Mouse (Mus musculus): Measurements from ENCODE around the gene Drg1. TPM values are rescaled to one million over a fixed set of nuclear protein-coding genes. Genes with fewer than 3 reads are reported as not detected.

Drg1 gene
- polyA plus RNA-seq, 1 experiment from 2014 or later = 190 TPM

- Histone ChIP-seq H3K27ac (ENCODE audit: low read depth, low read length) (peak overlapping the region; percentile 100), H3K4me1 (ENCODE audit: control insufficient read depth, insufficient read depth, low read length) (peaks cover 45% of the 10 kb centered on the region), H3K4me3 (ENCODE audit: low read depth, low read length) (peak overlapping the region; percentile 81), H3K27me3 (ENCODE audit: control insufficient read depth, insufficient read depth, low read length) (no peaks in the 10 kb centered on the region), H3K36me3 (ENCODE audit: control insufficient read depth, insufficient read depth, low read length) (peaks cover 23% of the 10 kb centered on the region), H3K9me3 (ENCODE audit: control insufficient read depth, low read length) (no peaks in the 10 kb centered on the region), H3K4me2 (ENCODE audit: low read depth, low read length) (peak overlapping the region; percentile 100), H3K9ac (replicated peaks; ENCODE audit: low read depth, low read length) (peak overlapping the region; percentile 97)
- no peak for ATAC-seq (ENCODE audit: low read depth)
- WGBS = 1% methylated on average over 26 of the region's 26 CpGs
Observed at GRCm38 (mm10) chr11:3291311-3292061, 25.3 kb upstream of the Drg1 start.

- H3K4me3 ChIP-seq (ENCODE audit: low read depth, low read length) = peak overlapping the region; percentile 81
- H3K9me3 ChIP-seq (ENCODE audit: control insufficient read depth, low read length) = no peaks in the 10 kb centered on the region
- peak overlapping the region; percentile 97 for H3K9ac ChIP-seq (replicated peaks; ENCODE audit: low read depth, low read length)
- H3K27me3 ChIP-seq (ENCODE audit: control insufficient read depth, insufficient read depth, low read length) = no peaks in the 10 kb centered on the region
- peak overlapping the region; percentile 100 for H3K27ac ChIP-seq (ENCODE audit: low read depth, low read length)
- under 1% methylated on average over 50 of the region's 50 CpGs for WGBS
- H3K4me1 ChIP-seq (ENCODE audit: control insufficient read depth, insufficient read depth, low read length) = peaks cover 43% of the 10 kb centered on the region
- H3K36me3 ChIP-seq (ENCODE audit: control insufficient read depth, insufficient read depth, low read length) = peaks cover 19% of the 10 kb centered on the region
- H3K4me2 ChIP-seq (ENCODE audit: low read depth, low read length) = peak overlapping the region; percentile 100
- 0 out of 2 replicates have a peak, but pooled peaks have one; percentile 1 for ATAC-seq (ENCODE audit: low read depth)
Observed at GRCm38 (mm10) chr11:3290640-3291310, 24.6 kb upstream of the Drg1 start.

GRCm38 (mm10) chr11:3289803-3290639 lies 23.8 kb upstream of the Drg1 start:
- peak; percentile 50 for ATAC-seq (ENCODE audit: low read depth)
- under 1% methylated on average over 78 of the region's 92 CpGs for WGBS
- H3K4me1 ChIP-seq (ENCODE audit: control insufficient read depth, insufficient read depth, low read length) = peaks cover 36% of the 10 kb centered on the region
- peak overlapping the region; percentile 81 for H3K4me3 ChIP-seq (ENCODE audit: low read depth, low read length)
- H3K9ac ChIP-seq (replicated peaks; ENCODE audit: low read depth, low read length) = peak overlapping the region; percentile 97
- no peaks in the 10 kb centered on the region for H3K27me3 ChIP-seq (ENCODE audit: control insufficient read depth, insufficient read depth, low read length)
- peaks cover 14% of the 10 kb centered on the region for H3K36me3 ChIP-seq (ENCODE audit: control insufficient read depth, insufficient read depth, low read length)
- H3K27ac ChIP-seq (ENCODE audit: low read depth, low read length) = peak overlapping the region; percentile 100
- H3K9me3 ChIP-seq (ENCODE audit: control insufficient read depth, low read length) = no peaks in the 10 kb centered on the region
- peak overlapping the region; percentile 100 for H3K4me2 ChIP-seq (ENCODE audit: low read depth, low read length)

- Histone ChIP-seq H3K36me3 (ENCODE audit: control insufficient read depth, insufficient read depth, low read length) (peaks cover 8% of the 10 kb centered on the region), H3K27me3 (ENCODE audit: control insufficient read depth, insufficient read depth, low read length) (no peaks in the 10 kb centered on the region), H3K4me1 (ENCODE audit: control insufficient read depth, insufficient read depth, low read length) (peaks cover 31% of the 10 kb centered on the region), H3K4me2 (ENCODE audit: low read depth, low read length) (peak overlapping the region; percentile 100), H3K4me3 (ENCODE audit: low read depth, low read length) (peak overlapping the region; percentile 81), H3K9ac (replicated peaks; ENCODE audit: low read depth, low read length) (peak overlapping the region; percentile 97), H3K27ac (ENCODE audit: low read depth, low read length) (peak overlapping the region; percentile 100), H3K9me3 (ENCODE audit: control insufficient read depth, low read length) (no peaks in the 10 kb centered on the region)
- peak; percentile 79 for ATAC-seq (ENCODE audit: low read depth)
- 1% methylated on average over 34 of the region's 40 CpGs for WGBS
Observed at GRCm38 (mm10) chr11:3289302-3289802, 23.1 kb upstream of the Drg1 start.

GRCm38 (mm10) chr11:3288521-3289301 lies 22.5 kb upstream of the Drg1 start, which contains the start of gene Patz1:
TSS of gene Patz1 (plus strand) at chr11:3288874.
- H3K36me3 ChIP-seq (ENCODE audit: control insufficient read depth, insufficient read depth, low read length) = peaks cover 2% of the 10 kb centered on the region
- no peaks in the 10 kb centered on the region for H3K9me3 ChIP-seq (ENCODE audit: control insufficient read depth, low read length)
- under 1% methylated on average over 41 of the region's 41 CpGs for WGBS
- H3K27ac ChIP-seq (ENCODE audit: low read depth, low read length) = peak within 1 kb of the TSS; percentile 100
- peak within 1 kb of the TSS; percentile 100 for H3K4me2 ChIP-seq (ENCODE audit: low read depth, low read length)
- peak within 1 kb of the TSS; percentile 81 for H3K4me3 ChIP-seq (ENCODE audit: low read depth, low read length)
- no peaks in the 10 kb centered on the region for H3K27me3 ChIP-seq (ENCODE audit: control insufficient read depth, insufficient read depth, low read length)
- H3K4me1 ChIP-seq (ENCODE audit: control insufficient read depth, insufficient read depth, low read length) = peaks cover 25% of the 10 kb centered on the region
- ATAC-seq (ENCODE audit: low read depth) = peak; percentile 19
- H3K9ac ChIP-seq (replicated peaks; ENCODE audit: low read depth, low read length) = peak within 1 kb of the TSS; percentile 97

GRCm38 (mm10) chr11:3287921-3288320 lies 21.7 kb upstream of the Drg1 start:
- ATAC-seq (ENCODE audit: low read depth) = no peak
- Histone ChIP-seq H3K4me2 (ENCODE audit: low read depth, low read length) (peak overlapping the region; percentile 100), H3K4me1 (ENCODE audit: control insufficient read depth, insufficient read depth, low read length) (peaks cover 17% of the 10 kb centered on the region), H3K36me3 (ENCODE audit: control insufficient read depth, insufficient read depth, low read length) (no peaks in the 10 kb centered on the region), H3K27me3 (ENCODE audit: control insufficient read depth, insufficient read depth, low read length) (no peaks in the 10 kb centered on the region), H3K9ac (replicated peaks; ENCODE audit: low read depth, low read length) (no peak overlapping the region), H3K27ac (ENCODE audit: low read depth, low read length) (no peak overlapping the region), H3K9me3 (ENCODE audit: control insufficient read depth, low read length) (no peaks in the 10 kb centered on the region), H3K4me3 (ENCODE audit: low read depth, low read length) (peak overlapping the region; percentile 81; the same call in 1 of the 2 replicates)
- 64% methylated on average over 5 of the region's 5 CpGs for WGBS

GRCm38 (mm10) chr11:3287131-3287530 lies 20.9 kb upstream of the Drg1 start:
- Histone ChIP-seq H3K27ac (ENCODE audit: low read depth, low read length) (no peak overlapping the region), H3K9me3 (ENCODE audit: control insufficient read depth, low read length) (no peaks in the 10 kb centered on the region), H3K36me3 (ENCODE audit: control insufficient read depth, insufficient read depth, low read length) (no peaks in the 10 kb centered on the region), H3K27me3 (ENCODE audit: control insufficient read depth, insufficient read depth, low read length) (no peaks in the 10 kb centered on the region), H3K4me1 (ENCODE audit: control insufficient read depth, insufficient read depth, low read length) (0 out of 2 replicates have a peak, but pooled peaks cover 13% of the 10 kb centered on the region), H3K4me2 (ENCODE audit: low read depth, low read length) (no peak overlapping the region), H3K9ac (replicated peaks; ENCODE audit: low read depth, low read length) (no peak overlapping the region), H3K4me3 (ENCODE audit: low read depth, low read length) (no peak overlapping the region)
- ATAC-seq (ENCODE audit: low read depth) = no peak
- WGBS = 31% methylated on average over 6 of the region's 6 CpGs

GRCm38 (mm10) chr11:3285940-3286339 lies 19.7 kb upstream of the Drg1 start:
- no peak overlapping the region for H3K4me2 ChIP-seq (ENCODE audit: low read depth, low read length)
- H3K9ac ChIP-seq (replicated peaks; ENCODE audit: low read depth, low read length) = no peak overlapping the region
- H3K36me3 ChIP-seq (ENCODE audit: control insufficient read depth, insufficient read depth, low read length) = no peaks in the 10 kb centered on the region
- no peak overlapping the region for H3K4me3 ChIP-seq (ENCODE audit: low read depth, low read length)
- no peaks in the 10 kb centered on the region for H3K9me3 ChIP-seq (ENCODE audit: control insufficient read depth, low read length)
- H3K4me1 ChIP-seq (ENCODE audit: control insufficient read depth, insufficient read depth, low read length) = 0 out of 2 replicates have a peak, but pooled peaks cover 13% of the 10 kb centered on the region
- no peaks in the 10 kb centered on the region for H3K27me3 ChIP-seq (ENCODE audit: control insufficient read depth, insufficient read depth, low read length)
- no peak overlapping the region for H3K27ac ChIP-seq (ENCODE audit: low read depth, low read length)
- WGBS = 91% methylated on average over 3 of the region's 3 CpGs
- ATAC-seq (ENCODE audit: low read depth) = no peak
